Mouse (Mus musculus): ENCODE data around the gene Nup93. TPM values are rescaled to one million over a fixed set of nuclear protein-coding genes. Genes with fewer than 3 reads are reported as not detected.

Nup93 gene
- polyA plus RNA-seq, 1 experiment from 2014 or later, result 135 TPM

DNA sequence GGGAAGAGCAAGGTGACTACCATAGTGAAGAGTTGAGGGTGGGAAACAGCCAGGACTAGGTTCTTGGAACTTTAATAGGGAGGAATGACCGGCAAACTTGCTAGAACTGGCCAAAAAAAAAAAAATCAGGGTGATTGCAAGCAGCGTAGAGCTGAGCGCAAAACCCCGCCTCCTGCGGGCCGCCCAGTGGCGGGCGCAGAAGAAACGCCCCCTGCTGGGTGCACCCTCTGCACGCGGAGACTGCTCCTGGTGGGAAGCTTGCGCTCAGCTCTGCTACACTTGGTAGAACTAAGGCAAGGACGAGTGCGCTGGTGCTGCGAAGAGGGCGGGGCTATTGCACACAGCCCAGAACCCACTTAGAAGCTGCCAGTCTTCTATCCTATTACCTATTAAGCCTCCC is 31.2 kb upstream of the Nup93 start:
- peak overlapping the region; percentile 12 for H3K4me3 ChIP-seq (ENCODE audit: low read depth, low read length)
- no peak overlapping the region for H3K9ac ChIP-seq (ENCODE audit: low read length)
- no peak overlapping the region for H3K27ac ChIP-seq (ENCODE audit: low read depth, low read length)
- no peaks in the 10 kb centered on the region for H3K9me3 ChIP-seq (ENCODE audit: control insufficient read depth, low read length)
- peaks cover 75% of the 10 kb centered on the region for H3K27me3 ChIP-seq (ENCODE audit: control insufficient read depth, insufficient read depth, low read length)
- H3K4me2 ChIP-seq (ENCODE audit: low read depth, low read length, severe bottlenecking), result peak overlapping the region; percentile 39
- WGBS, result under 1% methylated on average over 16 of the region's 16 CpGs
- no peaks in the 10 kb centered on the region for H3K36me3 ChIP-seq (ENCODE audit: control insufficient read depth, insufficient read depth, low read length)
- peaks cover 28% of the 10 kb centered on the region for H3K4me1 ChIP-seq (replicated peaks; ENCODE audit: control insufficient read depth, insufficient read depth, low read length)
- ATAC-seq (replicated peaks; ENCODE audit: low FRiP score) (peak; percentile 72), DNase-seq (ENCODE audit: low spot score) (peak; percentile 83)

DNA sequence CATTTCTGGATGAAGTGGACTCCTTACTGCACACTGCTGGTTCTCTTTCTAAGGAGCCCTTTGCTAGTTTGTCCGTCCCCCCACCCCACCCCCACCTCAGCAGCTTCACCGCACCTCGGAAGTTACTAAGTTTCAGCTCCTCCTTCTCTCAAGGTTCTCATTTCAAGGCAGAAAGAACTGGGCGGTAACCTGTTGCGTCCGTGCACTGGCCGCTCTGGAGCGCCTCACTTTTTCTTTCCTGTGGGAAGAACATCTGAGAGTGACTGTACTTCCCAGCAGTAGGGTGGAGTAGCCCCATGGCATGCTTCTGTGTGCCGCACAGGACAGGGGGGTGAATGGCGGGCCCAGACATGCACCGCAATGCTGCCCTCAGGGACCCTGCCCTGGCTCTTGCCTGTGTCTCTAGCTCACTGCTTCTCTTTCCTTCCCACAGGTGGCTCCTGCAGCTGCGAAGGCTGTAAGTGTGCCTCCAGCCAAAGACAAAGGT is 30.0 kb upstream of the Nup93 start:
- Histone ChIP-seq H3K9ac (ENCODE audit: low read length) (no peak overlapping the region), H3K4me1 (replicated peaks; ENCODE audit: control insufficient read depth, insufficient read depth, low read length) (peaks cover 21% of the 10 kb centered on the region), H3K27ac (ENCODE audit: low read depth, low read length) (no peak overlapping the region), H3K36me3 (ENCODE audit: control insufficient read depth, insufficient read depth, low read length) (no peaks in the 10 kb centered on the region), H3K4me2 (ENCODE audit: low read depth, low read length, severe bottlenecking) (no peak overlapping the region), H3K9me3 (ENCODE audit: control insufficient read depth, low read length) (no peaks in the 10 kb centered on the region), H3K27me3 (ENCODE audit: control insufficient read depth, insufficient read depth, low read length) (peaks cover 62% of the 10 kb centered on the region), H3K4me3 (ENCODE audit: low read depth, low read length) (no peak overlapping the region)
- ATAC-seq (replicated peaks; ENCODE audit: low FRiP score), result no peak
- WGBS, result 19% methylated on average over 12 of the region's 12 CpGs
- no peak for DNase-seq (ENCODE audit: low spot score)

DNA sequence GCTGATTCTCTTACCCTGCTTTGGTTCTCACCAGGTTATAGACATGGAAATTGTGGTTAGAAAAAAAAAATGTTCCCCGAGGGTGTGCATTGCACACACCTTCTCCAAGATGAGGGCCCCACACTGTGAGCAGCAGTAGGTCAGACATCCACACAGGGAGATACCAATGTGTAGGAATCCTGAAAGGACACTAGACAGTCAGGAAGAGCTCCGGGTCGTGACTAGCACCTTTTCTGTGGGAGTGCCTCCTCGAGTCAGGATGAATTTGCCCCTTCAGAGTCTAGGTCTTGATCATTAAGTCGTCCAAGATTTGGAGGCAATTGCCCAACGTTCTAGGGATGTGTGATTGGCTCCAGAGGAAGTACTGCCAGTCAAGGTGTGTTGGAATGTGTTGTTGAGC is 28.6 kb upstream of the Nup93 start:
- Histone ChIP-seq H3K4me2 (ENCODE audit: low read depth, low read length, severe bottlenecking) (no peak overlapping the region), H3K4me1 (replicated peaks; ENCODE audit: control insufficient read depth, insufficient read depth, low read length) (peaks cover 16% of the 10 kb centered on the region), H3K27ac (ENCODE audit: low read depth, low read length) (no peak overlapping the region), H3K9ac (ENCODE audit: low read length) (no peak overlapping the region), H3K9me3 (ENCODE audit: control insufficient read depth, low read length) (no peaks in the 10 kb centered on the region), H3K4me3 (ENCODE audit: low read depth, low read length) (no peak overlapping the region), H3K36me3 (ENCODE audit: control insufficient read depth, insufficient read depth, low read length) (no peaks in the 10 kb centered on the region), H3K27me3 (ENCODE audit: control insufficient read depth, insufficient read depth, low read length) (peaks cover 48% of the 10 kb centered on the region)
- no peak for ATAC-seq (replicated peaks; ENCODE audit: low FRiP score)
- no peak for DNase-seq (ENCODE audit: low spot score)
- WGBS, result 68% methylated on average over 6 of the region's 6 CpGs

DNA sequence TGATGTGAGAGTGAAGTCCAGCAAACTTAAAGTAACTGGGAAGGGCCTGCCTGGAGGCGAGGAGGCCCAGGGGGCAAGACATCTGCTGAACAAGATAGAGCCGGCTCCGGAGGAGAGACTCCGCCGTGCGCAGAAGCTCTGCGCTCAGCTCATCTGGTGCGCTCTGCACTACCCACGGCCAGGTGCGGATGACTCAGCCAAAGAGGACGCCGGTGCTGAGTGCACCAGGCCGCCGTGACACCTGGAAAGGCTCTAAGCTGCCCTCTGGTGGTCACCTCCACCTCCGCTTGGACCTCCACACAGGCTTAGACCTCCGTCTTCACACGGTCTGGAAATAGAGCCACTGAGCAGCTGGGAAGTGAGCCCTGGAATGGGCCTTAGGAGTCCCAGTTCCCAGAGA is 27.8 kb upstream of the Nup93 start:
- WGBS, result 2% methylated on average over 17 of the region's 17 CpGs
- Histone ChIP-seq H3K36me3 (ENCODE audit: control insufficient read depth, insufficient read depth, low read length) (no peaks in the 10 kb centered on the region), H3K4me3 (ENCODE audit: low read depth, low read length) (no peak overlapping the region), H3K27ac (ENCODE audit: low read depth, low read length) (no peak overlapping the region), H3K9me3 (ENCODE audit: control insufficient read depth, low read length) (no peaks in the 10 kb centered on the region), H3K27me3 (ENCODE audit: control insufficient read depth, insufficient read depth, low read length) (peaks cover 46% of the 10 kb centered on the region), H3K9ac (ENCODE audit: low read length) (no peak overlapping the region), H3K4me2 (ENCODE audit: low read depth, low read length, severe bottlenecking) (no peak overlapping the region), H3K4me1 (replicated peaks; ENCODE audit: control insufficient read depth, insufficient read depth, low read length) (peaks cover 19% of the 10 kb centered on the region)
- DNase-seq (ENCODE audit: low spot score) (peak; percentile 85), ATAC-seq (replicated peaks; ENCODE audit: low FRiP score) (peak; percentile 63)

DNA sequence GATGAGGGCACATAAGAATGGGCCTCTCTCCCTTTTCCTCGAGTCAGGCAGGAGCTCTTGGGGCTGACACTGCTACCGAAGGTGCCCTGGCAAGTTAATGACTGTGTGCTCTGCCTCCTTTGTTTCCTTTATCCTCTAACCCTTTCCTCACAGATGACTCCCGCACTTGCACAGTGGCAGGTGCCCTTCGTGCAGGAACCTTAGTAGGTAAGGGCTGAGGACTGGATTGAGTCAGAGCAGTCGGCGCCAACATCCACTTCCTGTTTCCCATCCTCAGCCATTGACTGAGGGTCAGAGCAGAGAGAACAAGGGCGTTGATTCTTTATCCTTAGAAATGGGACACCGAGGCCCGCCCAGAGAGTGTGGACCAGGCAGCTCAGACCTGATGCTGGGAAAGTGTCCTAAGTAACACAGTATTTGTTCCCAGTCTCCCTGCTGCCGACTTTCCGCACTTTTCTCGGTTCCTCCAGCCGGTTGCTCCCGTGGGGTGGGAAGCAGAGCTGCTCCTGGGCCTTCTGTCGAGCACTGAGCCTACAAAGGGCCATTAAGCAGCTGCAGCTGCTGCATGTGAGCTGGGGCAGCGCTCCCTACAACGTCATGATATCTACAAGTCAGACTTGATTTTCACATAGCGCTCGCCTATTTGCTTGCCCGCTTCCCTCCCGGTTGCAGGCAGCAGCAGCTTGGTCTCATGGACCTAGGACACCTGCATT is 26.9 kb upstream of the Nup93 start:
- H3K4me2 ChIP-seq (ENCODE audit: low read depth, low read length, severe bottlenecking), result no peak overlapping the region
- WGBS, result 29% methylated on average over 21 of the region's 21 CpGs
- H3K27me3 ChIP-seq (ENCODE audit: control insufficient read depth, insufficient read depth, low read length), result peaks cover 41% of the 10 kb centered on the region
- H3K4me1 ChIP-seq (replicated peaks; ENCODE audit: control insufficient read depth, insufficient read depth, low read length), result peaks cover 19% of the 10 kb centered on the region
- H3K4me3 ChIP-seq (ENCODE audit: low read depth, low read length), result no peak overlapping the region
- no peaks in the 10 kb centered on the region for H3K9me3 ChIP-seq (ENCODE audit: control insufficient read depth, low read length)
- no peak for DNase-seq (ENCODE audit: low spot score)
- no peak overlapping the region for H3K9ac ChIP-seq (ENCODE audit: low read length)
- no peaks in the 10 kb centered on the region for H3K36me3 ChIP-seq (ENCODE audit: control insufficient read depth, insufficient read depth, low read length)
- H3K27ac ChIP-seq (ENCODE audit: low read depth, low read length), result no peak overlapping the region
- no peak for ATAC-seq (replicated peaks; ENCODE audit: low FRiP score)

DNA sequence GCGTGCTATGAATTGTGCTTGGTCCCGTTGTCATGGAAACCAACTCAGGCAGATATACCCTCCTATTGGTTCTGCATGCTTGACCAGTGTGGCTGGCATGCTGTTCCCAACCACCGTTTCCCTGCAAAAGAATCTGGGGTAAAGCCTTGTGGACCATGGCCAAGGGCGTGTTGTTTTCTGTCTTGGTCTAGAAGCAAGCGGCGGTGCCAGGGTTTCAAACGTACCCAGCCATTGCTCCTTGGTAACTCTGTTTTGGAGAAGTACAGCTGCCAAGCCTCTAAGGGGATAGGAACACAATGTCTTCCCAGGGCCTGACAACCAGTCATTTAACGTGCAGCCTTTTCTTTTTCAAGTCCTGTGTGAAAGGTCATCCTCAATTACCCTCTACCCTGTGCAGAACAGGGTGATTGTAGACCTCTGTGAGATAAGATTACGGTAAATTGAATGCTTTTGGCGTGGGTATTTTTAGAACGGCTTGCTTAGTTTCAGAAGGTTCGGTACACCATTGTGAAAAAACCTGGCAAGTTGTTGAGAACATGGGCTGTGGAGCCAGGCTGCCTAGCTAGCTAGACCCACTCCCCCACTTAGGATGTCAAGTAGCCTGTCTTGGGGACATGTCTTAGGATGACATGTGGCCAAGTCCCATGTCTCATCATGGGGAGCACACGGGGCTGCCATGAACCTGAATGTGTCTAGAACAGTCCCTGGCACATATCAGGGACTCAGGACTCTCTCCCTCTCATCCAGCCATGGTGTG is 24.9 kb upstream of the Nup93 start:
- Histone ChIP-seq H3K4me2 (ENCODE audit: low read depth, low read length, severe bottlenecking) (no peak overlapping the region), H3K9me3 (ENCODE audit: control insufficient read depth, low read length) (no peaks in the 10 kb centered on the region), H3K36me3 (ENCODE audit: control insufficient read depth, insufficient read depth, low read length) (no peaks in the 10 kb centered on the region), H3K27me3 (ENCODE audit: control insufficient read depth, insufficient read depth, low read length) (peaks cover 23% of the 10 kb centered on the region), H3K4me3 (ENCODE audit: low read depth, low read length) (no peak overlapping the region), H3K27ac (ENCODE audit: low read depth, low read length) (no peak overlapping the region), H3K9ac (ENCODE audit: low read length) (no peak overlapping the region), H3K4me1 (replicated peaks; ENCODE audit: control insufficient read depth, insufficient read depth, low read length) (peaks cover 12% of the 10 kb centered on the region)
- WGBS, result 77% methylated on average over 13 of the region's 13 CpGs
- no peak for DNase-seq (ENCODE audit: low spot score)
- ATAC-seq (replicated peaks; ENCODE audit: low FRiP score), result no peak

DNA sequence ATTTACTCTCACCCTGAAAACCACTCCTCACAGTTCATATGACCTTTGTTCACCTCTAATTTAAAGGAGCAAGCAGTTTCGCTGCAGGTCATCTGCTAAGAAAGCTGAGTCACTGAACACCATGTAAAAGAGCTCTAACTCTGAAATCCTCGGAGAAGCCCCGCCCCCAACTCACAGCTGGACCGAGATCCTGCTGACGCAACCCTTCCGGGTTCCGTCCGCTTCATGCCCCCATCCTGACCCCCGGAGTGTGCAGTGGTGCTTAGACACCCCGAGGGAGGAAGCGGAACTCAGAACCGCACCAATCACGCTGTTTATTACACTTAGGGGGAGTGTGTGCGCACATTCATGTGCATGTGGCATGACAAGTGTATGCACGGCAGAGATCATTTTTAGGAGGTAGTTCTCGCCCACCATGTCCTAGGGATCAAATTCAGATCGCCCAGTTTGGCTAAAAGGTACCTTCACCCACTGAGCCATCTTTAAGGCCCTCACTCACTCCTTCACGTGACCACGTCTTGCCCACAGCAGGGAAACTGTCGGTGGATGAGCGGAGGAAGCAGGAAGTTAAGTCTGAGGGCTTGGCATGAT is 23.2 kb upstream of the Nup93 start:
- ATAC-seq (replicated peaks; ENCODE audit: low FRiP score) (no peak), DNase-seq (ENCODE audit: low spot score) (no peak)
- no peak overlapping the region for H3K27ac ChIP-seq (ENCODE audit: low read depth, low read length)
- peaks cover 12% of the 10 kb centered on the region for H3K4me1 ChIP-seq (replicated peaks; ENCODE audit: control insufficient read depth, insufficient read depth, low read length)
- H3K4me3 ChIP-seq (ENCODE audit: low read depth, low read length), result peak overlapping the region; percentile 20
- H3K27me3 ChIP-seq (ENCODE audit: control insufficient read depth, insufficient read depth, low read length), result peaks cover 9% of the 10 kb centered on the region
- WGBS, result 30% methylated on average over 21 of the region's 21 CpGs
- H3K4me2 ChIP-seq (ENCODE audit: low read depth, low read length, severe bottlenecking), result peak overlapping the region; percentile 44
- no peak overlapping the region for H3K9ac ChIP-seq (ENCODE audit: low read length)
- H3K36me3 ChIP-seq (ENCODE audit: control insufficient read depth, insufficient read depth, low read length), result no peaks in the 10 kb centered on the region
- no peaks in the 10 kb centered on the region for H3K9me3 ChIP-seq (ENCODE audit: control insufficient read depth, low read length)

DNA sequence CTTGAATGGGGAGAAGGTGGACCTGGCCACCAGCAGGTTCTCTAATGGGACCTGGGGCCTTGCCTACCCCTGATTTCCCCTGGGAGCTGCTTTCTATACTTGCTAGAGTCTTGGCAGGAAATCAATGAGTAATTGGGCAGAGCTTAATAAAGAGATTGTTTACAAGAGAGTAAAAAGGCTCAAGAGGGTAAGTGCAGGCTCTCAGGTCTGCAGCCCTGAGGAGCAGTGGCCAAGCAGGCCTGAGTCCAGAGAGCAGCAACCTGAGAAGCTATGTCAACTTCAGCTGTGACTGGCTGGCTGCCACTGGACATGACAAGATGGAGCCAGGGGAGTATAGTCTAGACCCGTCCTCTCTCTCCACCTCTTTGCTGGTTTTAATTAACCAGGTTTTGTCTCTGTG is 21.4 kb upstream of the Nup93 start:
- H3K9me3 ChIP-seq (ENCODE audit: control insufficient read depth, low read length), result no peaks in the 10 kb centered on the region
- no peak overlapping the region for H3K9ac ChIP-seq (ENCODE audit: low read length)
- 55% methylated on average over 1 of the region's 1 CpGs for WGBS
- ATAC-seq (replicated peaks; ENCODE audit: low FRiP score), result no peak
- no peaks in the 10 kb centered on the region for H3K27me3 ChIP-seq (ENCODE audit: control insufficient read depth, insufficient read depth, low read length)
- 0 out of 2 replicates have a peak, but pooled peaks cover 4% of the 10 kb centered on the region for H3K4me1 ChIP-seq (replicated peaks; ENCODE audit: control insufficient read depth, insufficient read depth, low read length)
- no peak for DNase-seq (ENCODE audit: low spot score)
- no peak overlapping the region for H3K27ac ChIP-seq (ENCODE audit: low read depth, low read length)
- no peak overlapping the region for H3K4me2 ChIP-seq (ENCODE audit: low read depth, low read length, severe bottlenecking)
- no peak overlapping the region for H3K4me3 ChIP-seq (ENCODE audit: low read depth, low read length)
- no peaks in the 10 kb centered on the region for H3K36me3 ChIP-seq (ENCODE audit: control insufficient read depth, insufficient read depth, low read length)
